Mouse (Mus musculus) small intestine, adult 2 months (tissue): ENCODE data around the gene Plrg1.

ENCODE experiments used
- CTCF ChIP-seq: fragments of 200-500 bp; IDR thresholded peaks from 2 replicates; pipeline ENCODE4 v1.5.1; 2012; ENCODE audit warnings: low read depth, mild to moderate bottlenecking, control low read depth, inconsistent platforms, low read length, moderate library complexity, mixed read lengths; ENCODE audit not compliant: insufficient replicate concordance, insufficient read length; ENCODE audit errors: extremely low read depth
- POLR2A ChIP-seq: fragments of 200-500 bp; IDR thresholded peaks from 2 replicates; pipeline ENCODE4 v1.6.1; 2012; ENCODE audit warnings: low read depth, mild to moderate bottlenecking, control low read depth, inconsistent platforms, low read length, moderate library complexity

DNA sequence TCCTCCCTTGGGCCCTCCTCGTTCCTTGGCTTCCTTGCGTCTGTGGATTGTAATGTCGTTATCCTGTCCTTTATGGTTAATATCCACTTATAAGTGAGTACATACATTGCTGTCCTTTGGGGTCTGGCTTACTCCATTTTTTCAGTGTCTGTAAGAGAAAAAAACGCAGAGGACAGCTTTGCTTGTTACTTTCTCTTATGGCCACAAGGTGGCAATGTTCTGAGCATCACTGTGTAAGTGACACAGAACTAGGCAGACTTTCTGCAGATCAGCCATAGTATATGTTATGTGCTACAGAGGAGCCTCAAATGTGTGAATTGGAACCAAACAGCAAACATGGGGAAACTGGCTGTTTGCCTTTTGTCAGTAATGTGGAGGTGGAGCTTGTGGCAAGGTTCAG, 54.8 kb downstream of the Plrg1 start:
- TF ChIP-seq CTCF (no peak), POLR2A (no peak)
